Mouse (Mus musculus): Measurements from ENCODE around the gene Stx16. TPM values are rescaled to one million over a fixed set of nuclear protein-coding genes. Genes with fewer than 3 reads are reported as not detected.
A peak's percentile ranks its signal among the peaks of the same experiment; 100 is the strongest.

Stx16 gene
- polyA plus RNA-seq (2014; fragmentation: Nextera tagmentation; extraction: Ambion mirVana), result 8.1 and 9.3 TPM in 2 replicates

- H3K27me3 ChIP-seq (ENCODE audit: control insufficient read depth, insufficient read depth, low read length), result no peaks in the 10 kb centered on the region
- peak within 1 kb of the TSS; percentile 79 for H3K27ac ChIP-seq (ENCODE audit: low read depth, low read length)
- under 1% methylated on average over 32 of the region's 32 CpGs for WGBS
- H3K9ac ChIP-seq (ENCODE audit: low read length), result peak within 1 kb of the TSS; percentile 77
- DNase-seq (ENCODE audit: low spot score, missing footprints), result peak; percentile 99
- peaks cover 22% of the 10 kb centered on the region for H3K4me1 ChIP-seq (ENCODE audit: control insufficient read depth, insufficient read depth, low read length)
- H3K4me2 ChIP-seq, result peak within 1 kb of the TSS; percentile 75
- no peaks in the 10 kb centered on the region for H3K9me3 ChIP-seq (ENCODE audit: control insufficient read depth, low read length)
- H3K36me3 ChIP-seq (ENCODE audit: control insufficient read depth, insufficient read depth, low read length), result no peaks in the 10 kb centered on the region
- ATAC-seq (ENCODE audit: low FRiP score), result peak; percentile 88
- peak within 1 kb of the TSS; percentile 54 for H3K4me3 ChIP-seq (ENCODE audit: low read depth, low read length)
Observed at GRCm38 (mm10) chr2:174075673-174076432, at the start of gene Stx16. Gene Stx16 (plus strand): TSS chr2:174076308.

- H3K9me3 ChIP-seq (ENCODE audit: control insufficient read depth, low read length), result no peaks in the 10 kb centered on the region
- H3K27ac ChIP-seq (ENCODE audit: low read depth, low read length), result no peak overlapping the region
- H3K9ac ChIP-seq (ENCODE audit: low read length), result no peak overlapping the region
- H3K4me3 ChIP-seq (ENCODE audit: low read depth, low read length), result no peak overlapping the region
- no peak for ATAC-seq (ENCODE audit: low FRiP score)
- no peak overlapping the region for H3K4me2 ChIP-seq
- WGBS, result 93% methylated on average over 4 of the region's 4 CpGs
- no peak for DNase-seq (ENCODE audit: low spot score, missing footprints)
- no peaks in the 10 kb centered on the region for H3K4me1 ChIP-seq (ENCODE audit: control insufficient read depth, insufficient read depth, low read length)
- H3K27me3 ChIP-seq (ENCODE audit: control insufficient read depth, insufficient read depth, low read length), result no peaks in the 10 kb centered on the region
- no peaks in the 10 kb centered on the region for H3K36me3 ChIP-seq (ENCODE audit: control insufficient read depth, insufficient read depth, low read length)
Observed at GRCm38 (mm10) chr2:174026406-174026805, 49.7 kb upstream of the Stx16 start.

- no peaks in the 10 kb centered on the region for H3K27me3 ChIP-seq (ENCODE audit: control insufficient read depth, insufficient read depth, low read length)
- H3K36me3 ChIP-seq (ENCODE audit: control insufficient read depth, insufficient read depth, low read length), result no peaks in the 10 kb centered on the region
- no peaks in the 10 kb centered on the region for H3K4me1 ChIP-seq (ENCODE audit: control insufficient read depth, insufficient read depth, low read length)
- H3K4me3 ChIP-seq (ENCODE audit: low read depth, low read length), result no peak overlapping the region
- ATAC-seq (ENCODE audit: low FRiP score) (no peak), DNase-seq (ENCODE audit: low spot score, missing footprints) (no peak)
- whole genome bisulfite sequencing, result 79% methylated on average over 9 of the region's 9 CpGs
- no peaks in the 10 kb centered on the region for H3K9me3 ChIP-seq (ENCODE audit: control insufficient read depth, low read length)
- H3K4me2 ChIP-seq, result no peak overlapping the region
- no peak overlapping the region for H3K27ac ChIP-seq (ENCODE audit: low read depth, low read length)
- H3K9ac ChIP-seq (ENCODE audit: low read length), result no peak overlapping the region
Observed at GRCm38 (mm10) chr2:174033257-174033800, 42.8 kb upstream of the Stx16 start.

- ATAC-seq (ENCODE audit: low FRiP score) (no peak), DNase-seq (ENCODE audit: low spot score, missing footprints) (no peak)
- Histone ChIP-seq H3K9ac (ENCODE audit: low read length) (no peak overlapping the region), H3K4me3 (ENCODE audit: low read depth, low read length) (no peak overlapping the region), H3K4me1 (ENCODE audit: control insufficient read depth, insufficient read depth, low read length) (peaks cover 23% of the 10 kb centered on the region), H3K9me3 (ENCODE audit: control insufficient read depth, low read length) (no peaks in the 10 kb centered on the region), H3K4me2 (no peak overlapping the region), H3K27ac (ENCODE audit: low read depth, low read length) (no peak overlapping the region), H3K36me3 (ENCODE audit: control insufficient read depth, insufficient read depth, low read length) (no peaks in the 10 kb centered on the region), H3K27me3 (ENCODE audit: control insufficient read depth, insufficient read depth, low read length) (no peaks in the 10 kb centered on the region)
- WGBS, result 96% methylated on average over 2 of the region's 2 CpGs
Observed at GRCm38 (mm10) chr2:174047656-174048055, 28.5 kb upstream of the Stx16 start.

- no peak overlapping the region for H3K9ac ChIP-seq (ENCODE audit: low read length)
- H3K4me3 ChIP-seq (ENCODE audit: low read depth, low read length), result no peak overlapping the region
- no peaks in the 10 kb centered on the region for H3K27me3 ChIP-seq (ENCODE audit: control insufficient read depth, insufficient read depth, low read length)
- 19% methylated on average over 4 of the region's 4 CpGs for WGBS
- peaks cover 23% of the 10 kb centered on the region for H3K4me1 ChIP-seq (ENCODE audit: control insufficient read depth, insufficient read depth, low read length)
- no peaks in the 10 kb centered on the region for H3K9me3 ChIP-seq (ENCODE audit: control insufficient read depth, low read length)
- DNase-seq (ENCODE audit: low spot score, missing footprints), result peak; percentile 87
- no peak overlapping the region for H3K4me2 ChIP-seq
- peak; percentile 90 for ATAC-seq (ENCODE audit: low FRiP score)
- H3K27ac ChIP-seq (ENCODE audit: low read depth, low read length), result peak overlapping the region; percentile 50
- H3K36me3 ChIP-seq (ENCODE audit: control insufficient read depth, insufficient read depth, low read length), result no peaks in the 10 kb centered on the region
Observed at GRCm38 (mm10) chr2:174049481-174050338, 26.4 kb upstream of the Stx16 start.

- H3K27ac ChIP-seq (ENCODE audit: low read depth, low read length), result peak overlapping the region; percentile 52
- H3K9ac ChIP-seq (ENCODE audit: low read length), result no peak overlapping the region
- no peaks in the 10 kb centered on the region for H3K9me3 ChIP-seq (ENCODE audit: control insufficient read depth, low read length)
- H3K4me3 ChIP-seq (ENCODE audit: low read depth, low read length), result no peak overlapping the region
- H3K36me3 ChIP-seq (ENCODE audit: control insufficient read depth, insufficient read depth, low read length), result no peaks in the 10 kb centered on the region
- ATAC-seq (ENCODE audit: low FRiP score), result no peak
- no peak overlapping the region for H3K4me2 ChIP-seq
- H3K27me3 ChIP-seq (ENCODE audit: control insufficient read depth, insufficient read depth, low read length), result no peaks in the 10 kb centered on the region
- WGBS, result 32% methylated on average over 3 of the region's 3 CpGs
- peaks cover 23% of the 10 kb centered on the region for H3K4me1 ChIP-seq (ENCODE audit: control insufficient read depth, insufficient read depth, low read length)
- DNase-seq (ENCODE audit: low spot score, missing footprints), result no peak
Observed at GRCm38 (mm10) chr2:174050339-174050685, 25.8 kb upstream of the Stx16 start.

- Histone ChIP-seq H3K4me2 (no peak overlapping the region), H3K27ac (ENCODE audit: low read depth, low read length) (peak overlapping the region; percentile 52; the same call in 1 of the 2 replicates), H3K27me3 (ENCODE audit: control insufficient read depth, insufficient read depth, low read length) (no peaks in the 10 kb centered on the region), H3K4me1 (ENCODE audit: control insufficient read depth, insufficient read depth, low read length) (peaks cover 23% of the 10 kb centered on the region), H3K36me3 (ENCODE audit: control insufficient read depth, insufficient read depth, low read length) (no peaks in the 10 kb centered on the region), H3K9ac (ENCODE audit: low read length) (no peak overlapping the region), H3K9me3 (ENCODE audit: control insufficient read depth, low read length) (no peaks in the 10 kb centered on the region), H3K4me3 (ENCODE audit: low read depth, low read length) (no peak overlapping the region)
- ATAC-seq (ENCODE audit: low FRiP score), result 0 out of 2 replicates have a peak, but pooled peaks have one; percentile 31
- peak; percentile 88 for DNase-seq (ENCODE audit: low spot score, missing footprints)
- 22% methylated on average over 10 of the region's 10 CpGs for WGBS
Observed at GRCm38 (mm10) chr2:174051081-174051481, 25.0 kb upstream of the Stx16 start.

GRCm38 (mm10) chr2:174054496-174054895 lies 21.6 kb upstream of the Stx16 start:
- DNase-seq (ENCODE audit: low spot score, missing footprints) (no peak), ATAC-seq (ENCODE audit: low FRiP score) (no peak)
- Histone ChIP-seq H3K4me2 (no peak overlapping the region), H3K27me3 (ENCODE audit: control insufficient read depth, insufficient read depth, low read length) (no peaks in the 10 kb centered on the region), H3K9me3 (ENCODE audit: control insufficient read depth, low read length) (no peaks in the 10 kb centered on the region), H3K9ac (ENCODE audit: low read length) (no peak overlapping the region), H3K36me3 (ENCODE audit: control insufficient read depth, insufficient read depth, low read length) (no peaks in the 10 kb centered on the region), H3K4me3 (ENCODE audit: low read depth, low read length) (no peak overlapping the region), H3K4me1 (ENCODE audit: control insufficient read depth, insufficient read depth, low read length) (peaks cover 20% of the 10 kb centered on the region), H3K27ac (ENCODE audit: low read depth, low read length) (no peak overlapping the region)
- WGBS, result 97% methylated on average over 3 of the region's 3 CpGs

- H3K9ac ChIP-seq (ENCODE audit: low read length), result no peak overlapping the region
- no peak overlapping the region for H3K4me2 ChIP-seq
- ATAC-seq (ENCODE audit: low FRiP score), result no peak
- H3K36me3 ChIP-seq (ENCODE audit: control insufficient read depth, insufficient read depth, low read length), result no peaks in the 10 kb centered on the region
- no peak for DNase-seq (ENCODE audit: low spot score, missing footprints)
- H3K9me3 ChIP-seq (ENCODE audit: control insufficient read depth, low read length), result no peaks in the 10 kb centered on the region
- H3K4me1 ChIP-seq (ENCODE audit: control insufficient read depth, insufficient read depth, low read length), result no peaks in the 10 kb centered on the region; the same call in 1 of the 2 replicates
- H3K4me3 ChIP-seq (ENCODE audit: low read depth, low read length), result no peak overlapping the region
- 84% methylated on average over 3 of the region's 3 CpGs for WGBS
- H3K27me3 ChIP-seq (ENCODE audit: control insufficient read depth, insufficient read depth, low read length), result no peaks in the 10 kb centered on the region
- H3K27ac ChIP-seq (ENCODE audit: low read depth, low read length), result no peak overlapping the region
Observed at GRCm38 (mm10) chr2:174057730-174058129, 18.4 kb upstream of the Stx16 start.

All from midbrain, embryonic 11.5 days (tissue).